Mouse (Mus musculus) thymus, postnatal 25 days (tissue): Measurements from ENCODE around the gene Col16a1.
A peak's percentile ranks its signal among the peaks of the same experiment; 100 is the strongest.

ENCODE experiments used
- DNase-seq: peaks from one replicate; pipeline ENCODE4 v3.0.0; 2022

Gene Col16a1

GRCm38 (mm10) chr4:130048203-130048479 lies 501 bp downstream of the Col16a1 start:
- no peak for DNase-seq

GRCm38 (mm10) chr4:130050056-130050824 lies 2.6 kb downstream of the Col16a1 start:
- no peak for DNase-seq

GRCm38 (mm10) chr4:130052283-130052682 lies 4.6 kb downstream of the Col16a1 start:
- no peak for DNase-seq

- no peak for DNase-seq
These were observed 5.5 kb downstream of the Col16a1 start for GRCm38 (mm10) chr4:130053111-130053510.

- DNase-seq, result no peak
These were observed 7.1 kb downstream of the Col16a1 start for GRCm38 (mm10) chr4:130054727-130055126.

GRCm38 (mm10) chr4:130055160-130056010 lies 7.7 kb downstream of the Col16a1 start:
- DNase-seq, result no peak

- no peak for DNase-seq
These were observed 8.3 kb downstream of the Col16a1 start for GRCm38 (mm10) chr4:130056011-130056322.

GRCm38 (mm10) chr4:130056471-130056870 lies 8.8 kb downstream of the Col16a1 start:
- DNase-seq, result no peak

GRCm38 (mm10) chr4:130060937-130061336 lies 13.3 kb downstream of the Col16a1 start:
- no peak for DNase-seq

GRCm38 (mm10) chr4:130063191-130063590 lies 15.6 kb downstream of the Col16a1 start:
- DNase-seq, result no peak

GRCm38 (mm10) chr4:130066816-130067215 lies 19.2 kb downstream of the Col16a1 start:
- peak; percentile 34 for DNase-seq

GRCm38 (mm10) chr4:130070523-130070922 lies 22.9 kb downstream of the Col16a1 start:
- no peak for DNase-seq

- DNase-seq, result no peak
These were observed 24.1 kb downstream of the Col16a1 start for GRCm38 (mm10) chr4:130071758-130072157.

GRCm38 (mm10) chr4:130073367-130073766 lies 25.7 kb downstream of the Col16a1 start:
- no peak for DNase-seq

GRCm38 (mm10) chr4:130074761-130075515 lies 27.3 kb downstream of the Col16a1 start:
- DNase-seq, result no peak

- no peak for DNase-seq
These were observed 29.2 kb downstream of the Col16a1 start for GRCm38 (mm10) chr4:130076856-130077255.

GRCm38 (mm10) chr4:130078816-130079485 lies 31.3 kb downstream of the Col16a1 start:
- DNase-seq, result no peak

- DNase-seq, result no peak
These were observed 31.9 kb downstream of the Col16a1 start for GRCm38 (mm10) chr4:130079521-130079920.

- DNase-seq, result peak; percentile 6
These were observed 33.9 kb downstream of the Col16a1 start for GRCm38 (mm10) chr4:130081345-130082190.

GRCm38 (mm10) chr4:130082211-130082610 lies 34.6 kb downstream of the Col16a1 start:
- no peak for DNase-seq

GRCm38 (mm10) chr4:130084331-130084945 lies 36.8 kb downstream of the Col16a1 start:
- DNase-seq, result no peak
